Mouse (Mus musculus): ENCODE data around the gene Iqcd. TPM values are rescaled to one million over a fixed set of nuclear protein-coding genes. Genes with fewer than 3 reads are reported as not detected.

Iqcd gene
- polyA plus RNA-seq, 1 experiment: 0.91 TPM

DNA sequence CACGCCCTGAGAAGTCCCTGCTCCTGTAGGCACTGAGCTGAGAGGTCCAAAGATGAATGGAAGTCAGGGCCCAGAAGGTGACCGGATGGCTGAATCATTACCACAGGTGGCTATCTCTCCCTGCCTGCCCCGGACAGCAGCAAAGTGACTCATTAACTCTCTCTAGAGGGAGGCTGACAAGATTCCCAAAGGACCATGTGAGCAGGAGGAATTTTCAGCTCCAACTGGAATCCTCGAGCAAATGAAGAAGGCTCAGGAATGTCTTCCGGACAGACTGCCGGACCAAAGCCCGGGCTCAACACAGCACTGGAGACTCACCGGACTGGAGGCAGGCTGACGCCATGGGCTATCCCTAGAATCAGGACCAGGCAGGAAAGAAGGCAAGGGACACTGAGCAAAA lies 6.8 kb upstream of the Iqcd start:
- TF ChIP-seq MAX (IDR thresholded peaks at IDR 0.05; ENCODE audit: low read depth): no peak
- no peak for TF ChIP-seq CEBPB (IDR thresholded peaks at IDR 0.05; ENCODE audit: insufficient read depth, poor library complexity, severe bottlenecking)
- TF ChIP-seq MYOG (IDR thresholded peaks at IDR 0.05; ENCODE audit: control insufficient read depth in 1 of 3, insufficient read depth in 1 of 3, insufficient read length in 2 of 3, low read depth in 2 of 3): peak in 1 of 3 experiments; percentile 39
- TF ChIP-seq SRF (IDR thresholded peaks at IDR 0.05; ENCODE audit: control insufficient read depth, insufficient read length, low read depth): no peak
- TF ChIP-seq TCF3 (IDR thresholded peaks at IDR 0.05; ENCODE audit: insufficient read length, low read depth): no peak
- TF ChIP-seq POLR2A (IDR thresholded peaks at IDR 0.05; ENCODE audit: insufficient read length, low read depth): no peak
- TF ChIP-seq E2F4 (IDR thresholded peaks at IDR 0.05; ENCODE audit: insufficient read depth): no peak
- peak; percentile 26 for TF ChIP-seq TCF12 (IDR thresholded peaks at IDR 0.05; ENCODE audit: insufficient read depth, poor library complexity, severe bottlenecking)
- no peak for TF ChIP-seq POLR2AphosphoS2 (IDR thresholded peaks at IDR 0.05; ENCODE audit: insufficient read length, low read depth)
- TF ChIP-seq REST (IDR thresholded peaks at IDR 0.05; ENCODE audit: insufficient read depth, insufficient read length): no peak
- TF ChIP-seq MYOD1 (IDR thresholded peaks at IDR 0.05; ENCODE audit: control insufficient read depth in 1 of 3, insufficient read length in 2 of 3, low read depth in 2 of 3): peak in 2 of 3 experiments; percentile 12 to 73
- TF ChIP-seq USF1 (IDR thresholded peaks at IDR 0.05; ENCODE audit: low read depth): peak; percentile 60
- no peak overlapping the region for H3ac ChIP-seq (ENCODE audit: control insufficient read depth, insufficient read length)
- H3K36me3 ChIP-seq (ENCODE audit: control insufficient read depth, insufficient read depth): peaks cover 19% of the 10 kb centered on the region
- H3K4me3 ChIP-seq: no peak overlapping the region
- peak overlapping the region; percentile 68 for H3K4me2 ChIP-seq (ENCODE audit: low read depth)
- peaks cover 43% of the 10 kb centered on the region for H3K79me2 ChIP-seq (ENCODE audit: control insufficient read depth, insufficient read depth)
- H3K27me3 ChIP-seq (ENCODE audit: control insufficient read depth, insufficient read depth, insufficient read length): no peaks in the 10 kb centered on the region

DNA sequence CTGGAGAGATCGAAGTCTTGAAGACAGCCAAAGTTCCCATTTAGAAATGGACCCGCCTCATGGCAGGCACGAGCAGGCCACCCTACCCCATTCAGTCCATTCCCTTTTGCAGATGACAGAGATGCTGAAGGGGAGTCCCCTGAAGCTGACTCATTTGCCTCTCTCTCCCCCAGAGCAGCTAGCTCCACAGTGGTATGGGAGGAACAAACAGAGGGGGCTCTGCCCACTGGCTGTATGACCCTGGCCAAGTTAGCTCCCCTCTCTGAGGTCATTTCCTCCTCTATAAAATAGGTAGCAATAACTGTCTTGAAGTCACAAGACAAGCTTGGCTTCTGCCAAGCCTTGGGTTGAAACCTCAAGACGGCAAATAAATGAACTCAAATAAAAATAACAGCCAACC lies 5.3 kb upstream of the Iqcd start:
- no peaks in the 10 kb centered on the region for H3K27me3 ChIP-seq (ENCODE audit: control insufficient read depth, insufficient read depth, insufficient read length)
- H3K36me3 ChIP-seq (ENCODE audit: control insufficient read depth, insufficient read depth): peaks cover 19% of the 10 kb centered on the region
- H3K4me3 ChIP-seq: no peak overlapping the region
- TF ChIP-seq TCF12 (IDR thresholded peaks at IDR 0.05; ENCODE audit: insufficient read depth, poor library complexity, severe bottlenecking) (no peak), CEBPB (IDR thresholded peaks at IDR 0.05; ENCODE audit: insufficient read depth, poor library complexity, severe bottlenecking) (no peak), USF1 (IDR thresholded peaks at IDR 0.05; ENCODE audit: low read depth) (no peak), MYOD1 (IDR thresholded peaks at IDR 0.05; ENCODE audit: control insufficient read depth in 1 of 3, insufficient read length in 2 of 3, low read depth in 2 of 3) (no peak), MAX (IDR thresholded peaks at IDR 0.05; ENCODE audit: low read depth) (no peak), MYOG (IDR thresholded peaks at IDR 0.05; ENCODE audit: control insufficient read depth in 1 of 3, insufficient read depth in 1 of 3, insufficient read length in 2 of 3, low read depth in 2 of 3) (no peak), SRF (IDR thresholded peaks at IDR 0.05; ENCODE audit: control insufficient read depth, insufficient read length, low read depth) (no peak), POLR2A (IDR thresholded peaks at IDR 0.05; ENCODE audit: insufficient read length, low read depth) (no peak)
- no peak overlapping the region for H3K4me2 ChIP-seq (ENCODE audit: low read depth)
- no peak overlapping the region for H3ac ChIP-seq (ENCODE audit: control insufficient read depth, insufficient read length)
- peaks cover 48% of the 10 kb centered on the region for H3K79me2 ChIP-seq (ENCODE audit: control insufficient read depth, insufficient read depth)

DNA sequence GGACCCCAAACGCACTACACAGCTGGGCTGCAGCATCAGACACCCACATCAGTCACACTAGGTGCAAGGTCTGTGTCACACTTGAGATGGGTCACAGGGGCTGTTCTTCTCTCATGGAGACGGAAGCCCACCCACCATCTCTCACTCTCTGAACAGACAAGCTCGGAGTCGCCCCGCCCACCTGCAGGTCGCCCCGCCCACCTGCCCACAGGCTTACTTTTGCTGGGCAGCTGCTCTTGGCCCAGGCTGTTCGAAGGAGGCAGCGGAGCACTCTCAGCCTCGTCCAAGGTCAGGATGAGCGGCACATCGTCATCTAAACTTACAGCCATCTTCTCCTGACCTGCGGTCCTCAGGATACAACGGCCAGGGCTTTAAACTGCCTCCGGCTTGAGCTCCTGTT lies 3.8 kb upstream of the Iqcd start:
- H3K4me3 ChIP-seq: no peak overlapping the region
- no peak overlapping the region for H3K4me2 ChIP-seq (ENCODE audit: low read depth)
- TF ChIP-seq POLR2A (IDR thresholded peaks at IDR 0.05; ENCODE audit: insufficient read length, low read depth) (no peak), E2F4 (IDR thresholded peaks at IDR 0.05; ENCODE audit: insufficient read depth) (no peak), MYOD1 (IDR thresholded peaks at IDR 0.05; ENCODE audit: control insufficient read depth in 1 of 3, insufficient read length in 2 of 3, low read depth in 2 of 3) (peak in 1 of 3 experiments; percentile 7)
- H3ac ChIP-seq (ENCODE audit: control insufficient read depth, insufficient read length): no peak overlapping the region
- H3K79me2 ChIP-seq (ENCODE audit: control insufficient read depth, insufficient read depth): peaks cover 48% of the 10 kb centered on the region
- peaks cover 19% of the 10 kb centered on the region for H3K36me3 ChIP-seq (ENCODE audit: control insufficient read depth, insufficient read depth)
- no peaks in the 10 kb centered on the region for H3K27me3 ChIP-seq (ENCODE audit: control insufficient read depth, insufficient read depth, insufficient read length)

GRCm38 (mm10) chr5:120586741-120587615 lies 1.8 kb upstream of the Iqcd start:
- H3ac ChIP-seq (ENCODE audit: control insufficient read depth, insufficient read length): peak overlapping the region; percentile 12
- peak overlapping the region; percentile 75 for H3K4me2 ChIP-seq (ENCODE audit: low read depth)
- H3K36me3 ChIP-seq (ENCODE audit: control insufficient read depth, insufficient read depth): peaks cover 10% of the 10 kb centered on the region
- H3K79me2 ChIP-seq (ENCODE audit: control insufficient read depth, insufficient read depth): peaks cover 43% of the 10 kb centered on the region
- peak overlapping the region; percentile 89 for H3K4me3 ChIP-seq
- TF ChIP-seq MAX (IDR thresholded peaks at IDR 0.05; ENCODE audit: low read depth): no peak
- TF ChIP-seq MYOD1 (IDR thresholded peaks at IDR 0.05; ENCODE audit: control insufficient read depth in 1 of 3, insufficient read length in 2 of 3, low read depth in 2 of 3): peak in 1 of 3 experiments; percentile 28
- TF ChIP-seq CEBPB (IDR thresholded peaks at IDR 0.05; ENCODE audit: insufficient read depth, poor library complexity, severe bottlenecking): no peak
- no peak for TF ChIP-seq POLR2A (IDR thresholded peaks at IDR 0.05; ENCODE audit: insufficient read length, low read depth)
- no peak for TF ChIP-seq USF1 (IDR thresholded peaks at IDR 0.05; ENCODE audit: low read depth)
- no peaks in the 10 kb centered on the region for H3K27me3 ChIP-seq (ENCODE audit: control insufficient read depth, insufficient read depth, insufficient read length)

DNA sequence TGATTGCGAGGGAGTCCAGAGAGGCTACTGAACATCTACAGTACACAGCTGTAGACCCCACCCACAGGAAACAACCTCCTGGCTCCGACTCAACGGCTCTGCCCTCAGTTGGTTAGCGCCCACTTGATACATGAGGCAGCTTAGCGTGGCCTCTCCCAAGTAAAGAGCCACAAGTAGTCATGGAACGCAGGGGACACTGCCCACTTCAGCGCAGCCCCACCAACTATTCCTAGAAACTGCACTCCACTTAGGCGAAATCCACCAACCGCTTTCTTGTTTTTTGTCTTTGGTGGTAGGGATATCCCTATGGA lies 1.2 kb upstream of the Iqcd start:
- TF ChIP-seq POLR2AphosphoS2 (IDR thresholded peaks at IDR 0.05; ENCODE audit: insufficient read length, low read depth) (peak; percentile 60), MYOG (IDR thresholded peaks at IDR 0.05; ENCODE audit: control insufficient read depth in 1 of 3, insufficient read depth in 1 of 3, insufficient read length in 2 of 3, low read depth in 2 of 3) (peak in 2 of 3 experiments; percentile 16 to 57), CEBPB (IDR thresholded peaks at IDR 0.05; ENCODE audit: insufficient read depth, poor library complexity, severe bottlenecking) (no peak), POLR2A (IDR thresholded peaks at IDR 0.05; ENCODE audit: insufficient read length, low read depth) (peak; percentile 66), MYOD1 (IDR thresholded peaks at IDR 0.05; ENCODE audit: control insufficient read depth in 1 of 3, insufficient read length in 2 of 3, low read depth in 2 of 3) (peak in 1 of 3 experiments; percentile 61), TCF12 (IDR thresholded peaks at IDR 0.05; ENCODE audit: insufficient read depth, poor library complexity, severe bottlenecking) (no peak), REST (IDR thresholded peaks at IDR 0.05; ENCODE audit: insufficient read depth, insufficient read length) (no peak), E2F4 (IDR thresholded peaks at IDR 0.05; ENCODE audit: insufficient read depth) (no peak)
- Histone ChIP-seq H3K36me3 (ENCODE audit: control insufficient read depth, insufficient read depth) (peaks cover 10% of the 10 kb centered on the region), H3K27me3 (ENCODE audit: control insufficient read depth, insufficient read depth, insufficient read length) (no peaks in the 10 kb centered on the region), H3K4me3 (peak overlapping the region; percentile 89), H3K79me2 (ENCODE audit: control insufficient read depth, insufficient read depth) (peaks cover 43% of the 10 kb centered on the region), H3ac (ENCODE audit: control insufficient read depth, insufficient read length) (peak overlapping the region; percentile 12), H3K4me2 (ENCODE audit: low read depth) (peak overlapping the region; percentile 75)
